Mouse (Mus musculus) forebrain, embryonic 13.5 days (tissue): ENCODE measurements around the gene Dimt1. TPM values are rescaled to one million over a fixed set of nuclear protein-coding genes. Genes with fewer than 3 reads are reported as not detected.
"Not testable (repeated sequence)": the region's sequence is repeated elsewhere in the genome, so short reads cannot be mapped to it uniquely, and the experiment has no call there.

Source experiments
- ATAC-seq: fragments of 200-750 bp; cut with Nextera tagmentation; 2 replicates; pipeline ENCODE4 v1.8.0; 2017
- H3K27ac ChIP-seq: fragments of 300-500 bp; sonication (generic); 2 replicates; pipeline ENCODE4 v1.5.1; 2015; ENCODE audit warnings: inconsistent platforms, mild to moderate bottlenecking, moderate library complexity
- H3K27me3 ChIP-seq: fragments of 300-500 bp; sonication (generic); 2 replicates; pipeline ENCODE4 v1.6.1; 2015; ENCODE audit warnings: mild to moderate bottlenecking, inconsistent platforms
- H3K36me3 ChIP-seq: fragments of 300-500 bp; sonication (generic); 2 replicates; pipeline ENCODE4 v1.6.1; 2015; ENCODE audit warnings: mild to moderate bottlenecking, inconsistent platforms; ENCODE audit not compliant: poor library complexity, severe bottlenecking
- H3K4me1 ChIP-seq: fragments of 300-500 bp; sonication (generic); 2 replicates; pipeline ENCODE4 v1.6.1; 2015; ENCODE audit warnings: inconsistent platforms
- H3K4me2 ChIP-seq: fragments of 300-500 bp; sonication (generic); 2 replicates; pipeline ENCODE4 v1.6.1; 2015; ENCODE audit warnings: inconsistent platforms, mild to moderate bottlenecking, moderate library complexity
- H3K4me3 ChIP-seq: fragments of 300-500 bp; sonication (generic); 2 replicates; pipeline ENCODE4 v1.5.1; 2015; ENCODE audit warnings: mild to moderate bottlenecking, inconsistent platforms
- H3K9ac ChIP-seq: fragments of 300-500 bp; sonication (generic); 2 replicates; pipeline ENCODE4 v1.6.1; 2015; ENCODE audit warnings: mild to moderate bottlenecking, inconsistent platforms
- H3K9me3 ChIP-seq: fragments of 300-500 bp; sonication (generic); replicated peaks from 2 replicates; pipeline ENCODE4 v1.6.1; 2016; ENCODE audit warnings: inconsistent platforms
- WGBS: fragments of 180-500 bp; shearing (Covaris S2); methylation state at CpG from one replicate; pipeline ENCODE4 v1.1.7; 2015; 5-methylcytosine and 5-hydroxymethylcytosine counted together
- polyA plus RNA-seq: library from polyadenylated mRNA; unstranded; fragments of >200 nt; fragmentation: Nextera tagmentation; extraction: Ambion mirVana; gene quantifications from 2 replicates; pipeline ENCODE4 v1.2.1, GENCODE M21; 2015

Gene Dimt1
- polyA plus RNA-seq, 1 experiment from 2014 or later: 45.4 TPM

- WGBS: 98% methylated on average over 4 of the region's 4 CpGs
- not testable (repeated sequence) for H3K27ac ChIP-seq
Observed at GRCm38 (mm10) chr13:106997557-106997956, 50.6 kb downstream of the Dimt1 start.

GRCm38 (mm10) chr13:106998026-106998425, 51.1 kb downstream of the Dimt1 start:
- WGBS: 90% methylated on average over 2 of the region's 2 CpGs
- no peaks in the 10 kb centered on the region for H3K27me3 ChIP-seq
- no peaks in the 10 kb centered on the region for H3K9me3 ChIP-seq
- H3K9ac ChIP-seq: no peak overlapping the region
- peaks cover 3% of the 10 kb centered on the region; the same call in 1 of the 2 replicates for H3K4me1 ChIP-seq
- H3K4me2 ChIP-seq: no peak overlapping the region
- ATAC-seq: no peak
- H3K4me3 ChIP-seq: no peak overlapping the region
- H3K27ac ChIP-seq: no peak overlapping the region
- H3K36me3 ChIP-seq: 0 out of 2 replicates have a peak, but pooled peaks cover 5% of the 10 kb centered on the region

More at GRCm38 (mm10) chr13:106997557-106997956, 50.6 kb downstream of the Dimt1 start:
- H3K4me2 ChIP-seq, H3K4me3 ChIP-seq, H3K9ac ChIP-seq, H3K4me1 ChIP-seq, H3K27me3 ChIP-seq, ATAC-seq, H3K36me3 ChIP-seq, H3K9me3 ChIP-seq: not testable (repeated sequence)

- Histone ChIP-seq H3K27me3 (no peaks in the 10 kb centered on the region), H3K27ac (no peak overlapping the region), H3K4me3 (no peak overlapping the region), H3K36me3 (no peaks in the 10 kb centered on the region), H3K4me2 (no peak overlapping the region), H3K9ac (no peak overlapping the region), H3K4me1 (peaks cover 3% of the 10 kb centered on the region; the same call in 1 of the 2 replicates), H3K9me3 (no peaks in the 10 kb centered on the region)
- ATAC-seq: no peak
- 90% methylated on average over 5 of the region's 5 CpGs for WGBS
Observed at GRCm38 (mm10) chr13:106998671-106999070, 51.7 kb downstream of the Dimt1 start.

- Histone ChIP-seq H3K36me3 (no peaks in the 10 kb centered on the region), H3K27me3 (no peaks in the 10 kb centered on the region), H3K4me1 (0 out of 2 replicates have a peak, but pooled peaks cover 2% of the 10 kb centered on the region), H3K9me3 (no peaks in the 10 kb centered on the region), H3K9ac (no peak overlapping the region), H3K27ac (no peak overlapping the region), H3K4me3 (no peak overlapping the region), H3K4me2 (no peak overlapping the region)
- ATAC-seq: no peak
- WGBS: 92% methylated on average over 2 of the region's 2 CpGs
Observed at GRCm38 (mm10) chr13:107003211-107003610, 56.3 kb downstream of the Dimt1 start.

GRCm38 (mm10) chr13:107008174-107008573, 61.2 kb downstream of the Dimt1 start:
- WGBS: 89% methylated on average over 4 of the region's 4 CpGs
- Histone ChIP-seq H3K27ac (no peak overlapping the region), H3K4me1 (peaks cover 19% of the 10 kb centered on the region), H3K4me2 (no peak overlapping the region), H3K36me3 (no peaks in the 10 kb centered on the region), H3K27me3 (no peaks in the 10 kb centered on the region), H3K9ac (no peak overlapping the region), H3K4me3 (no peak overlapping the region), H3K9me3 (no peaks in the 10 kb centered on the region)
- no peak for ATAC-seq

Other genes starting within 250 kb of the Dimt1 start
- 50.3 and 54.7 TPM in 2 replicates for gene Ipo11, start 10.2 kb upstream of the Dimt1 start, polyA plus RNA-seq
- 30.1 and 37.4 TPM in 2 replicates for gene Kif2a, start 75.0 kb downstream of the Dimt1 start, polyA plus RNA-seq